Mouse (Mus musculus) myocyte (in vitro differentiated cells): ENCODE data around the gene Pard6b.

Source experiments
- E2F4 ChIP-seq: IDR thresholded peaks from one replicate; pipeline ENCODE4 v1.6.1; 2011; ENCODE audit warnings: mild to moderate bottlenecking, control low read depth, moderate library complexity; ENCODE audit not compliant: insufficient read depth
- MAX ChIP-seq: IDR thresholded peaks from one replicate; pipeline ENCODE4 v1.6.1; 2011; ENCODE audit warnings: low read depth, mild to moderate bottlenecking, control low read depth
- POLR2A ChIP-seq: IDR thresholded peaks from one replicate; pipeline ENCODE4 v1.6.1; 2011; ENCODE audit warnings: low read depth, mild to moderate bottlenecking, control low read depth, moderate library complexity; ENCODE audit not compliant: insufficient read length
- POLR2AphosphoS2 ChIP-seq: IDR thresholded peaks from one replicate; pipeline ENCODE4 v1.6.1; 2011; ENCODE audit warnings: low read depth, control low read depth; ENCODE audit not compliant: insufficient read length
- SRF ChIP-seq: IDR thresholded peaks from one replicate; pipeline ENCODE4 v1.6.1; 2011; ENCODE audit warnings: low read depth; ENCODE audit not compliant: control insufficient read depth, insufficient read length
- TCF12 ChIP-seq: IDR thresholded peaks from one replicate; pipeline ENCODE4 v1.6.1; 2011; ENCODE audit warnings: mild to moderate bottlenecking, control low read depth; ENCODE audit not compliant: poor library complexity, insufficient read depth, severe bottlenecking

DNA sequence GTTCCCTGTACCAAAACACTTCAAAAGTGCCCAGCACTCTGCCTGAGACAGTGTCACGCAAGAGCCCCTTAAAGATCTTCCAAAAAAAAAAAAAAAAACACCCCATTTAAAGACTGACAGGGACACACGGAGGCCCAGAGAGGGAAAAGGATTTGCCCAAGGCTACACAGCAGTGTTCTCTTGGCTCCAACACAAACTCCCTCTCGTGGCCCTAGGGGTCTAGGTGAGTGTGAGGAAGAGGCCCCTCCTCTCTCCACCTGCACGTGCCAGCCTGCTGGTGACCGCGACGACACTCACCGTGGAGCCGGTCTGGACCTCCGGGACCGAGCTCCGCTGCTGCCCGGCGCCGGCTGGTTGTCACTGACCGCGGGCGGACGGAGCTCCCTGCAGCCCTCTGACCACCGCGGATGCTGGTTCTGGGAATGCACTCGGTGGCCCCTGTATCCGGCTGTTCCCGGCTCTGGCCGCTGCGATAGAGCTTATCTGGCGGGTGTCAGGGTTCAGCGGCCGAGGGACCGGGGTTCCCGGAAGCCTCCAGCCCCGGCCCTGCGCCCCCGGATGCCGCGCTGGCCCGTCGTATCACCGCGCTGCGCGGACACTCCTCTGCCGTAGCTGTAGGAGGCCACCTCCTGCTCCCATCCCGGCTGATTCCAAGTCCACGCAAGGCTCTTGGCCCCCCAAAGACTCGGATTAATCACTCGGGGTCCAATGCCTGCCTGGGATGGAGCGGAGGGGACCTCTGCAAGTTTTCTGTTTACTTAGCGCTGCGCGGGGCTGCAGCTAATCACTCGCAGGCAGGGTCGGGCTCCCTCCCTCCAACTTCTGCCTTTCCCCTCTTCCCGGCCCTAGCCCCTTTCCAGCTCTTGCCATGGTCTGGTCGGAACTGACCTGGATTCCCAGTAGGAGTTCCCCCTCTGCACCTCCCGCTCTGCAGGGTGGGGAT lies 30.5 kb upstream of the Pard6b start:
- TF ChIP-seq MAX (no peak), POLR2A (no peak), SRF (no peak), TCF12 (no peak), E2F4 (no peak), POLR2AphosphoS2 (no peak)
